14 mouse cellular contexts compared by ENCODE assay signal in genomic region chr1:171372880-171373279, GRCm38 (mm10).
"Had no signal": no experiment of that assay in that cellular context is flagged by ENCODE, and none has a peak within 500 bp of the region (broad histone marks: within the 10 kb centered on the region; RNA-seq: fewer than 3 reads in every experiment).

No protein-coding gene starts in this region.

- H3K4me1 ChIP-seq: neural tube, embryonic 13.5 days had no signal

- H3K4me3 ChIP-seq: left cerebral cortex, adult 2 months; limb, embryonic 12.5 days; midbrain, embryonic 10.5 days; neural tube, embryonic 13.5 days had no signal

- ATAC-seq: inflammation-experienced regulatory T-cells, adult 6 months; midbrain, embryonic 16.5 days had no signal

- DNase-seq: kidney, adult 18-20 months; kidney, postnatal 14 days; lung, adult 18-20 months; lung, postnatal 36 days; right cerebral cortex, postnatal 25 days; thymus, adult 18-20 months; thymus, postnatal 14 days had no signal

- H3K27ac ChIP-seq: left cerebral cortex, adult 2 months; limb, embryonic 12.5 days; liver, embryonic 14.5 days; neural tube, embryonic 13.5 days had no signal

- H3K9ac ChIP-seq: limb, embryonic 12.5 days; liver, embryonic 14.5 days; neural tube, embryonic 13.5 days had no signal

- H3K4me2 ChIP-seq: limb, embryonic 12.5 days; neural tube, embryonic 13.5 days had no signal

- H3K36me3 ChIP-seq: limb, embryonic 12.5 days; midbrain, embryonic 10.5 days; neural tube, embryonic 13.5 days had no signal

- H3K9me3 ChIP-seq: limb, embryonic 12.5 days; midbrain, embryonic 10.5 days; neural tube, embryonic 13.5 days had no signal
